Mouse (Mus musculus) skeletal muscle tissue, adult 2 months (tissue): ENCODE measurements around the gene Gpr146.
"Not testable (repeated sequence)": the region's sequence is repeated elsewhere in the genome, so short reads cannot be mapped to it uniquely, and the experiment has no call there.

ENCODE experiments used
- DNase-seq: peaks from one replicate; pipeline ENCODE4 v3.0.0-alpha.2; 2012; ENCODE audit warnings: low read depth, low spot score

The Gpr146 gene

DNA sequence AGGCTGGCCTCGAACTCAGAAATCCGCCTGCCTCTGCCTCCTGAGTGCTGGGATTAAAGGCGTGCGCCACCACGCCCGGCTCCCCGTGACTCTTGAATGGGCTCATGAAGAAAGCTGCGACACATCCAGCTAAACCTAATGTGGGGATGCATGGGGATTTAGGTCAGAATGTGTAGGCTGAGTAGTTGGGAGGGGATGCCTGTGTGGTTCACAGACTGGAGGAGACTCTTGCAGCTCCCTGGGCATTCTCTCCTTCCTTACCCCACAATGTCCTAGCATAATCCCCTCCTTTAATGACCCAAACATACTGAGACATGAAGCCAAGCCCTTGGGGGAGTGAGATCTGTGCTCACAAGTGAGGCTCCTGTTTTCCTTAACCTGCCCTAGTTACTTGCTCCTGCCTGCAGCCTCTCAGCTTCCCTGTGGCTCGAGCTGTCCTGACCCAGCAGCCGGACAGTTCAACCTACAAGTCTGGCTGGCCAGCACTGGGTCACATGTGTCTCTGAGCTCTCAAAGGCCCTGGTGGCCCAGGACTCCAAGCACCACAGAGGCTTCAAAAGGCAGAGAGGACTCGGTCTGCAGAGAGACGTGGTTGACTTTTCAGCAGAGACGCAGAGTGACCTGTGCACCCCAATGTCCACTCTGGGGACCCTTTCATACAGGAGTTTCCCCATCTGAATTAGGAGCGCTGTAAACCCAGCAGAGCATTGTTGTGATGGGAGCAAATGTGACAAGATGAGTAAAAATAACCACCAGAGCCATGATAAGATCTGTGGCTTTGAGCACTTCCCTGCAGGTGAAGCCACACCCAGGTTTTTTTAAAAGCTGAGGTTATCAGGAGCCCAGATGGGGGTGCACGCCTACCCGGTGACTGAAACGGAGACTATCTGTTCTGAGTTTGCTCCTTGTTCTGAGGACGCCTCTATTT is 4.4 kb downstream of the Gpr146 start:
- peak; percentile 79 for DNase-seq

DNA sequence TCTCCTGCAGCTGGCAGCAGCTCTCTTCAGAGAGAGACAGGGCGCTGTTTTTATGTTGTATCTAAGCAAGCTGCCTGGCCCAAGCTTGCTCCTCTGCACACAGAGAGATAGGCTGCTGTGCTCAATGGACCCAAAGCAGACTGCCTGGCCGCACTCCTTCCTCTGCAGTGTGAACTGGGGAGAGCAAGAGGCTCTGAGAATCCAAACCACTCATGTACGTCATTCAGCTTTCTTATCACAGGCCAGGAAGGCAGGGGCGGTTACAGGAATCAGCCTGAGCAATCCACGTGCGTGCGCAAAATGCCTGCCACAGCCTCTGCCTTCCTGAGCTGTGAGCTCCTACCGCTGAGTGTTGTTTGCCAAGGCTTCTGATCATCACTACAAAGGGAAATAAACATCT is 5.3 kb downstream of the Gpr146 start:
- no peak for DNase-seq

DNA sequence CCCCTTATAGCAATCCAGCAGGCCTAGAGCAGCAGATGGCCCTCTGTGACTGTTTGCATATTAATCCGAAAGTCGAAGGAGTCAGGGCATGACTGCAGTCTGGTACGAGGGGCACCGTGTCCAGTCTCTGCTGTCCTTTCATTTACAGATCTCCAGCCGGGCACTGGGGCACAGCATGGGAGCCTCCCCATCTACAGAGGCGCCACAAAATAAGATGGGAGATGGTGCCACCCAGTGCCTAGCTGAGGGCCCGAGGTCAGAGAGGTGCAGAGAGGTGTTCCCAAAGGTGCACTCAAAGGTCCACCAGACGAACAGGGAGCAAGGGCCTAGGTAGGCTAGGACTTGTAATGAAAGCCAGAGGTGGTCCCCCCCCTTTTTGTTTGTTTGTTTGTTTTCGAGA is 5.7 kb downstream of the Gpr146 start:
- no peak for DNase-seq

DNA sequence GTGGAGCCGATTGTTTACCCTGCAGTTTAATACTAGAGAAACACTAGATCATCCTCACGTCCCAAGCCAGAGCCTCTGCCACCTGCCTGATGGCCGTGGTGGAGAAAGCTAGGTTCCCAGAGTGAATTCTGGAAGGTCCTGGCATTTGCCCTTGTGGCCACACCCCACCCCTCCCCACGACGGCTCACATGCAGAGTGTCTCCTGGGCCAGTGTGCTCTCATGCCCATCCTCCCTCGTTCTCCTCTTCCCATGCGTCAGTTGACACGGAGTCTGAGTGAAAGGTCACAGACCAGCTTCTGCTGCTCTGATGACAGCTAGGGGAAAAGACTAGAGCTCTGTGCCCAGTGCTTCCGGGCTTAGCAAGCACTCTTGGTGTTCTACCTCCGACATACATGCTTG is 7.0 kb downstream of the Gpr146 start:
- peak; percentile 94 for DNase-seq

DNA sequence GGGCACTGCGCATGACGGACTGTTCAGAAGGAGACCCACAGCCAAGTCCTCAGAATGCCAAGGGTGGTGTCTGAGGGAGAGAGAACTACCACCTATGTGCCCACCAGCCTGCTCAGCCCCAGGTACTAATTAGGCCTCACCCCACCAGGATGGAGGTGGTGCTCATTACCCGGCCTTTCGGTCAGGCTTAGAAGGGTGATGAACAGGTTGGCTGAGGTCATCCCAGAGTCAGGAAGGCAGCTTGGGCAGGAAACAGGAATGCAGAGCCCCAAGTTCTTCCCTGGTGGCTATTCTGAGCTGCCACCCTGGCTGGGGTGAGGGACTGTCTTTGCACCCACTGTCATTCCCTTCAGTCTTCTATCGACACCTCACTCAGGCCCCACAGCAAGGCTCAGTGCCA is 8.6 kb downstream of the Gpr146 start:
- DNase-seq = no peak

DNA sequence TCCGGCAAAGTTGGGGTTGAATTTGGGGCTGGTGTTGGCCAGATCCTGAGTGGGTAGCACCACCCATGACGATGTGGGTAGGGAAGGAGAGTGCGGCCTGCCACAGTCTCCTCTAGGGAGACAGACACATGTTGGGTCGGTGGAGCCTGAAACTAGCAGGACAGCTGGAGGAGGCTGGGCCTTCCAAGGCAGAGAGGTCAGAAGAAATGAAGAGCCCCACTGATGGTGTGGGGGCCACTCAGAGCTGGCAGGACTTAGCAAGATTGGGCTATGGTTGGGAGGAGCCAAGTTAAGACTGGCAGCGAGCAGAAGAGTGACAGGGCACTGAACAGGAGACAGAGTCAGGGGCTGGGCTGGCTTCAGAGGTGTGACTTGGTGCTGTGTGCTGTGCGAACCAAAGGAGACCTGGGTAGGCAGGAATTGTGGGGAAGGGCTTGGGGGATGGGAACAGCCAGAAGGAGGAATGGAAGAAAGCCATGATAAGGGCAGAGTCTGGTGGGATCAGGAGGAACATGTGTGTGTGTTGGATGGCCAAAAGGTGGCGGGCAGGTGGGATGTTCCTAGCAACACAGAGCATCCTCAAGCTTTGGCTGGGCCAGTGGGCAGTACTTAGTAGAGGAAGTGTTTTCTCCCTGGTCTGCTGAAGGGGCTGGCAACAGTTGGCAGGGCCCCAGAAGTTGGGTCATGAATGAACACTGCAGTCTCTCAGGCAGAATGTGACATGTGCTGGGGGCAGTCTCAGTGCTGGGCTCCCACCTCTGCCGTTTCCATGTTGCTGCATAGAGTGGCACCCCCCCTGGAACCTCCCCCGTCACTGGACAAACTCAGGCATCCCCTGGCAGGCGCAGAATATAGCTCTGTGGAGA is 10.1 kb downstream of the Gpr146 start:
- DNase-seq = no peak

DNA sequence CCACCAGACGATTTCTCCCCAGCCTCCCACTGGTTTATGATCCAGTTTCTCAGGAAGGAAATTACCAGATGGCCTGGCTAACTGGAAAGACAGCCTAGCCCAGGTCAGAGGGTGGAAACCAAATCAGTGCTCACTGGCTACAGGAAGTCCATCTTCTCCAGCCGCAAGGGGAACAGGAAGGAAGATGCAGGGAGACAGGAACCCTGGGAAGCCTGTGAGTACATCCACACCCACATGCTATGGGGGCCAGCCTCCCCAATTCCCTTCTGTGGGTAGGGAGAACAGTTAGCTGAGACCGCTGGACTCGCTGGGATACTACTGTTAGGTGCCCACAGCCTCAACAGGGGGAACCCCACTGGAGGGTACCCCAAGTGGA is 10.7 kb downstream of the Gpr146 start:
- no peak for DNase-seq

DNA sequence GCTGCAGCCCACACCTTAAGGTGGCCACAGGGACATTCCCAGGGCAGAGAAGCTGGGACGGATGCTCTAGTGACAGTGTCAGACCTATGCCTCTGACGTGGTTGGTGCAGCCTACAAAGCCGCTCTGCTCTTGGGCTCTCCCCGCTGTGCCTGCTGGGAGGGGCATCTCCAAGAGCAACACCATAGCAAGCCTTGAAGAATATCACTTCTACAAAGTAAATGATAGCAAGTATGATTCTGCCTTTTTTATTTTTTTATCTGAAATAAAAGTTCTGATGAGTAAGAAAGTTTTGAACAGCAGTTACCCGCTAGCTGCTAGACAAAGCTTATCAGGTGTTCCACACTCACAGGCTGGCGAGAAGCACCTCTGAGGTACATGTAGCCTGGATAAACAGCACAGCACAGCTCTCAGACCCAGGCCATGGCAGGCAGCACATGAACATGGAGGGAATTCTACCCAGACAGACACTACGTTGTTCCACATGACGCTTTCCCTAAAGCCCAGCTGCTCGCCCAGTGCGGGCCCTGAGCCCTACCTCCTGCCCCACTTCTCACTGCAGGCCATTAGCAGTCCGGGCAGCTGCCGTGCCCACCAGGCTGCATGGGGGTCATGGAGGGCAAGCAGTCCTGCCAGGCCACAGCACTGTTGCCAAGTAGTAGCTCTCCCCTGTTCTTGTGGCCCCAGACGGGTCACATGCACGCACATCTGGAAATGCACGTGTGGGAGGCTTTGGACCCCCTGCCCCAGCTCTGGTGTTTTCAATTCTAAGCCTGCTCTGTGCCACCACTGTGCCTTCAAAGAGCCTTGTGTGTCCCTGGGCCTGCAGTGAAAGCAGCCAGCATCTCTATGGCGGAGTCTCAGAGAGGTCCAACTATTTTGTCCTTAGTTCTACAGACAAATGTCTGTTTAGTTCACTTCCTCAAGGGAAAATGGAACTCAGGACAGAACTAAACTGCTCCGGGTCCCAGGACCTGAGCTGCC is 11.5 kb downstream of the Gpr146 start:
- no peak for DNase-seq

DNA sequence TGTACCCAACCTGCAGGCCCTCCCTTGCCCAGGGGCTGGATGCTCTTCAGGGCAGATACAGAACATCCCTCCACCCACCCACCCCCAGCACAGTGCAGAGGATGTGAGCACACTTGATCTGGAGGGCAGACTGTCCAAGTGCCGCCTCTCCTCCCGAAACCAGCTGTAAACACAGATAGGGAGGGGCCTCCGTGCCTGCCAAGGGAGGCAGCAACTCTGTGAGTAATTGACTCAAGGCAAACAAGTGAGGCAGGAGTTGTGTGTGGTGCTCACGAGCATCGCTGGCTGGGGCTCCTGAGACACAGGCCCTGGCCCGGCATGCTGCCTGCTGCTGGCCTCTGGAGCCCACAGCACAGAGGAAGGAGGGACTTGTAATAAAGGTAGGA is 12.2 kb downstream of the Gpr146 start:
- peak; percentile 84 for DNase-seq

DNA sequence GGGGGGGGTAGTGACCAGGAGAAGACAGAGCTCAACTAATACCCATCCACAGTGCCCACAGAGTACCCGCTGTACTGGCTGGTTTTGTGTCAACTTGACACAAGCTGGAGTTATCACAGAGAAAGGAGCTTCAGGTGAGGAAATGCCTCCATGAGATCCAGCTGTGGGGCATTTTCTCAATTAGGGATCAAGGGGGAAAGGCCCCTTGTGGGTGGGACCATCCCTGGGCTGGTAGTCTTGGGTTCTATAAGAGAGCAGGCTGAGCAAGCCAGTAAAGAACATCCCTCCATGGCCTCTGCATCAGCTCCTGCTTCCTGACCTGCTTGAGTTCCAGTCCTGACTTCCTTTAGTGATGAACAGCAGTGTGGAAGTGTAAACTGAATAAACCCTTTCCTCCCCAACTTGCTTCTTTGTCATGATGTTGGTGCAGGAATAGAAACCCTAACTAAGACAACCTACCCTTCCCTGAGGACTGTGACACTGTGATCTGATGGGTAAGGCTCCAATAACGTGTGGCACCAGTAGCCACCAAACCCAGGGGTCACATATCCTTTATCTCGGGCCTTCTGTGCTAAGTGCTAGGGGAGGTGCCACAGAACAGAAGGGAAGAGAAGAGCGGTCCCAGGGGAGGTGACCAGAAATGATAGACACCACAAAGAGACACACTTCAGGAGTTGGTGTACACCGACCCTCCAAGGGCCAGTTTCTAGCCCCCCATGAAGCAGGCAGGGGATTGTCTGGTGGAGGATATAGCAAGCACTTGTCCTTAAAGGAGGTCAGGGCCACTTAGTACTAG is 13.0 kb downstream of the Gpr146 start:
- DNase-seq = not testable (repeated sequence)

DNA sequence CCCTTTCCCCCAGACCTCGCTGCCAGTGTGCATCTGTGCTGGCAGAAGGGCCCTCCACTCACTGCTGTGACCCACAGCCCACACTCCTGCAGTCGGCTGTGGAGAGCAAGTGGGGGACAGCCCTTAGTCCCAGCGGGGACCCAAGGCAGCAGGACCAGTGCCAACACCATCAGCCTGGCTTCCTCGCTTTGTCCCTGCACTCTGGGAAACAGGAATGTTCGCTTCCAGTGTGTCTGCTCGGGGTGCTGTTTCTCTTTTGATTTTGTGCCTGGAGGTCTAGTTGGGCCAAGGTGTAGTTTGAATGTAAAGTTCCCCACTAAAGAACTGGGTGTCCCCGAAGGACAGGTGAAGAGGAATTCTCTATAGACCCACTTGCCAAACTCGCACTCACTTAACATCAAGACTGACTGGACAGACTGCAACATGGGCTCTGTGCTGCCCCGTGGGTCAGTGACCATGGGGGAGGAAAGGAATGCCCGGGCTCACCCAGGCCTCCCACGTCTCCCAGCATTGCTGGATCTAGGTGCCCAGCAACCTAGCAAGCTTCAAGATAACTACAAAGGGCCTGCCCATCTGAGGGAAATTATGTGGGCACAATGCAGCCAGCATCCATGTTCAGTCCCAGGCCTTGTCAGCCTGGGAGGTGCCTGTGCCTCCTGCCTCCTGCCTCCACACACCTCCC is 14.0 kb downstream of the Gpr146 start:
- no peak for DNase-seq

DNA sequence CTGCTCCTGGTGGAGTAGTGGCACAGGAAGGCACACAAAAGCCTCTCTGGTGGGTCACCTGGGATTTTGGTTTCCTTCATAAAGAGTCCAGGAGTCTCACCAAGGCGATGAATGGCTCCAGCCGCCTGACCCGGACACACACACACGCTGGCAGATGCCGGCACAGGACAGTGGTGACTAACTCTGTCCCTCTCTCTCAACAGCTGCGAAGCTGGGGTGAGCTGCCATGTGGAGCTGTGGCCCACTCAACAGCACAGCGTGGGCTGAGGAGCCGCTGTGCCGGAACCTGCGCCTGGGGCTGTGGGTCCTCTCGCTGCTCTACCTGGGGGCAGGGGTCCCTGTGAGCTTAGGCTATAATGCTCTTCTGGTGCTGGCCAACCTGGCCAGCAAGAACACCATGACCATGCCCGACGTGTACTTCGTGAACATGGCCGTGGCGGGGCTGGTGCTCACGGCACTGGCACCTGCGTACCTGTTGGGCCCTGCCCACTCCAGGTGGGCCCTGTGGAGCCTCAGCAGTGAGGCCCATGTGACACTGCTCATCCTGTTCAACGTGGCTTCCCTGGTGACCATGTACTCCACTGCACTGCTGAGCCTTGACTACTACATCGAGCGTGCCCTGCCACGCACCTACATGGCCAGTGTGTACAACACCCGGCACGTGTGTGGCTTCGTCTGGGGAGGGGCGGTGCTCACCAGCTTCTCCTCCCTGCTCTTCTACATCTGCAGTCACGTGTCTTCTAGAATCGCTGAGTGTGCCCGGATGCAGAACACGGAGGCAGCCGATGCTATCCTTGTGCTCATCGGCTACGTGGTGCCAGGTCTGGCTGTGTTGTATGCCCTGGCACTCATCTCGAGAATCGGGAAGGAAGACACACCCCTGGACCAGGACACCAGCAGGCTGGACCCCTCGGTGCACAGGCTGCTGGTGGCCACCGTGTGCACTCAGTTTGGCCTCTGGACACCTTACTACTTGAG is 15.0 kb downstream of the Gpr146 start:
- no peak for DNase-seq

DNA sequence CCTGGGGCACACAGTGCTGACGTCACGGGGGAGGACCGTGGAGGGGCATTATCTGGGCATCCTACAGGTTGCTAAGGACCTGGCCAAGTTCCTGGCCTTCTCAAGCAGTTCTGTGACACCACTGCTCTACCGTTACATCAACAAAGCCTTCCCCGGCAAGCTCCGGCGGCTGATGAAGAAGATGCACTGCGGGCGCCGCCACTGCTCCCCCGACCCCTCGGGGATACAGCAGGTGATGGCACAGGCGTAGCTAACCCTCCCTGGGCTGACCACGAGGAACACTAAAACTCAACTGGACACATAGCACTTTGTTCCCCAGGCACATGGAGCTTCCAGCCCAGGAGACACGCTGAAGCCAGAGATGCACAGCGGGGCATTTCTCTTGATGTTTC is 15.7 kb downstream of the Gpr146 start:
- DNase-seq = no peak

DNA sequence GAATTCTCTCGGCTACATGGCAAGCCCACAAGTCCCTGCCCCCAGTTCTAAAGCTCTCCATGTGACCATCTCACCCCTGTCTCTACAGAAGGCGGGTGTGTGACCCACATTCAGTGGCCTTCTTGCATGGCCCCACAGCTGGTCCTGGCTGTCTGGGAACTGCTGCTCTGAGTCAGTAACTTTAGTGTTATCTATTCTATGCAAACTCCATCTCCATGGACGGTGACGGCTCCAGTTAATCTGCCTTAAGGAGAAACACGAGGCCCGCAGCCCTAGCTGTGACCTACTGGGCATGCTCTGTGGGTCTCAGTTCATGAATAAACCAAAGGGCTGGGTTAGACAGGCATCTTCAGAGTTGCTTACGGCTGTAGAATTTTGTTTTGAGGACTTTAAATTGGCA is 16.9 kb downstream of the Gpr146 start:
- DNase-seq = no peak

DNA sequence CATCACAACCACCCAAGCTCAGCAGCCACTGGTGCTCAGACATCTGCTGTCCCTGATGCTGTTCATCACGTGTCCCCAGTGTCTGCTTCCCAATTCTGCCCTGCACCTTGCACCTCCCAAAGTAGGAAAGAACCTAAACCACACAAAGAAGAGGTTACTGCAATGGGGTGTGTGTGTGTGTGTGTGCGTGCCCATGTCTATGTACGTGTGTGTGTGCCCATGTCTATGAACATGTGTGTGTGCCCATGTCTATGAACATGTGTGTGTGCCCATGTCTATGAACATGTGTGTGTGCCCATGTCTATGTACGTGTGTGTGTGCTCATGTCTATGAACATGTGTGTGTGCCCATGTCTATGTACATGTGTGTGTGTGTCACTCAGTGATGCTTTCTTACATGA is 18.0 kb downstream of the Gpr146 start:
- no peak for DNase-seq

DNA sequence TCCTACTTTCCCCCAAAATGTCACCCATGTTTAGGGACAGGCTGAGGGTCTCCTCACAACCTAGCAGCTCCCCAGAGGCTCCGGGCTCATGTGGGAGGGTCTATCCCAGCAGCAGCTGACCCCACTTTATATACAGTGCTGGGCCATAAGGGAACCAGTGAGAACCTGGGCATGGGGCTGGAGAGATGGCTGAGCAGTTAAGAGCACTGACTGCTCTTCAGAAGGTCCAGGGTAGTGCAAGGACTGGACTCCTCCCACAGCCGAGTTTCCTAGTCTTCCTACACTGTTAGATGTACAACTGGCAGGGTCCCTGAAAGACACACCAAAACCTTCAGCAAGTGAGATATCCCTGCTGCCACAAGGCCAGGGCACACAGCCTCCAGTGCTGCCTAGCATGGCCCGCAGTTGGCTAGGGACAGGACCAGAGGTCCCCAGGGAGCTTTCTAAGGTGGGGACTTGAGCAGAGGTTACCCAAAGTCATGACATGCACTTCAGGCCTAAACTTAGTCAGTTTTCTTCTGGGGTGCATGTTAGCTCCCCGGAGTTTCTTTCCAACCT is 19.9 kb downstream of the Gpr146 start:
- no peak for DNase-seq

DNA sequence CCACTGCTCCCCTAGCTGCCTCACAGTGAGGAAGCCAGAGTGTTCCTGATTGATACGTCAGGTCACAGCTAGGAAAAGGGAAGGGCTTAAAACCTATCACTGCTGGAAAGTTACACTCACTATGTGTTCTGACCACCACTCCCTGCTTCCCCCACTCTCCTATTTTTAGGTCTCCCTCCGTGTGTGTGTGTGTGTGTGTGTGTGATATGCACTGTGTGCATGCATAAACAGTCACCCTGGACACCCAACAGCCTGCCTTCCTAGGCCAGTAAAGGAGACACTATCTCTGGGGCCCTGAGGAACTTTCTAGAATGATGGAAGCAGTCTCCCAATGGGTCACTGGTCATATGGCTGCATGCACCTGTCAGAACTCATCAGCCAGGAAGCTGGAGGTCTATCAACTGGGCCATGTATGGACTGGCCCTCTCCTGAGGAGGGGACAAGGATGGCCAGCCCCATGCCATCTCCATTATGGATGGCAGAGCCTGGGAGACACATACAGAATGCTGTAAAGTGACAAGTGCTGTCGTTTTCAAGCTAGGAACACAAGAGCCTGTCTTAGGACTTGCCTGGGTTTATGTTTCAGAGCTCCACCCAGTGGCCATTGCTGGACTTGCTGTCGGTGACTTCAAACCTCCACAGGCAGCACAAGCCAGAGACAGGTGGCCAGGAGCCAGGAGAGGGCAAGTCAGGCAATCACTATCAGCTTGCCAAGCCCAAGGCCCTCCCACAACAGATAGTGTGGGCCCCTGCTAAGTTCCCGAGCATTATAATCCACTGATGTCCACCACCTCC is 20.7 kb downstream of the Gpr146 start:
- peak; percentile 98 for DNase-seq

DNA sequence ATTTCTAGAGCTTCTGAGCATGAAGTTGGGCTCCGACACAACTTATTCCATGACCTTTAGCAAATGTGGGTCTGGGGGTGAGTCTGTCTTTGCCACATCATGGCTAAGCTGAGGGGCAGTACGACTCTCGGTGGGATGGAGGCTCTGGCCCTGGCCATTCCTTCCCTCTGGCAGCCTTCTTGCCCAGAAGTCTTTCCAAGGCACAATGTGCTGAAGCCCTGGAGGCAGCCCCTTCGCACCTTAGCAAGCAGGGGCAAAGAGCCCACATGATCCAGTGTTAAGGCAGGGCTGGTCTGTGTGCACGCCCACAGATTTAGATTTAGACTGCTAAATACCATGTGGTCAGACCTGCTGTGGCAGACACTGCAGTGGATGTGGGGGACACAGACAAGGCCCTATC is 21.3 kb downstream of the Gpr146 start:
- DNase-seq = no peak
